Mouse (Mus musculus): ENCODE results near the gene Adgrg5. TPM values are rescaled to one million over a fixed set of nuclear protein-coding genes. Genes with fewer than 3 reads are reported as not detected.

Adgrg5 gene
- polyA plus RNA-seq, 1 experiment from 2014 or later = 0.11 TPM

- Histone ChIP-seq H3K9ac (replicated peaks; ENCODE audit: low read depth, low read length) (no peak overlapping the region), H3K36me3 (ENCODE audit: control insufficient read depth, insufficient read depth, low read length) (no peaks in the 10 kb centered on the region), H3K4me3 (ENCODE audit: low read depth, low read length) (no peak overlapping the region), H3K4me1 (ENCODE audit: control insufficient read depth, insufficient read depth, low read length) (no peaks in the 10 kb centered on the region), H3K27me3 (ENCODE audit: control insufficient read depth, insufficient read depth, low read length) (no peaks in the 10 kb centered on the region), H3K4me2 (ENCODE audit: low read depth, low read length) (no peak overlapping the region), H3K27ac (ENCODE audit: low read depth, low read length) (no peak overlapping the region), H3K9me3 (ENCODE audit: control insufficient read depth, low read length) (no peaks in the 10 kb centered on the region)
- ATAC-seq (ENCODE audit: low read depth) = peak; percentile 35; the same call in 1 of the 2 replicates
- WGBS = 13% methylated on average over 11 of the region's 11 CpGs
These were observed 24.2 kb upstream of the Adgrg5 start for GRCm38 (mm10) chr8:94899262-94899661.

GRCm38 (mm10) chr8:94900617-94901016 is 22.9 kb upstream of the Adgrg5 start:
- ATAC-seq (ENCODE audit: low read depth) = no peak
- Histone ChIP-seq H3K36me3 (ENCODE audit: control insufficient read depth, insufficient read depth, low read length) (no peaks in the 10 kb centered on the region), H3K9me3 (ENCODE audit: control insufficient read depth, low read length) (no peaks in the 10 kb centered on the region), H3K4me1 (ENCODE audit: control insufficient read depth, insufficient read depth, low read length) (no peaks in the 10 kb centered on the region), H3K27ac (ENCODE audit: low read depth, low read length) (no peak overlapping the region), H3K4me3 (ENCODE audit: low read depth, low read length) (no peak overlapping the region), H3K4me2 (ENCODE audit: low read depth, low read length) (no peak overlapping the region), H3K9ac (replicated peaks; ENCODE audit: low read depth, low read length) (no peak overlapping the region), H3K27me3 (ENCODE audit: control insufficient read depth, insufficient read depth, low read length) (no peaks in the 10 kb centered on the region)
- WGBS = 23% methylated on average over 6 of the region's 6 CpGs

DNA sequence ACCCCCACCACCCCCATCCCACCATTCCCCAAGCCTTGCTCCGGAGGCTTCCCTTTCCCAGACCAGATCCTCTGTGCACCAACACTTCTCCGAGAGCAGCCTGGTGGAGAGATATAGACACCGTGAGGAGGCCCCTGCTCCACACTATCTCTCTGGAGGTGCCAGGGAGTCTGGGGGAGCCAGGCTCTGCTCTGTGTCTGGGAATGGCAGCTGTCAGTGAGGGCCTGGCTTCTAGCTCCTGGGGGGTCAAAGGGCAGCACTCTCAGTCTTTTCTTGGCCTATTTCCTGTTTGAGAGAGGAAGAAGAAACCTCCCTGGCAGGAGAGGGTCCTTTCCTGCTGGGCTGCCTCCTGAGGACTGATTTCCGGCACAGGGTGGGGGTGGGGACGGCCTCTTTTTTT is 22.5 kb upstream of the Adgrg5 start:
- WGBS = 29% methylated on average over 5 of the region's 5 CpGs
- Histone ChIP-seq H3K27ac (ENCODE audit: low read depth, low read length) (no peak overlapping the region), H3K4me3 (ENCODE audit: low read depth, low read length) (no peak overlapping the region), H3K9ac (replicated peaks; ENCODE audit: low read depth, low read length) (no peak overlapping the region), H3K36me3 (ENCODE audit: control insufficient read depth, insufficient read depth, low read length) (no peaks in the 10 kb centered on the region), H3K9me3 (ENCODE audit: control insufficient read depth, low read length) (no peaks in the 10 kb centered on the region), H3K4me2 (ENCODE audit: low read depth, low read length) (no peak overlapping the region), H3K27me3 (ENCODE audit: control insufficient read depth, insufficient read depth, low read length) (no peaks in the 10 kb centered on the region), H3K4me1 (ENCODE audit: control insufficient read depth, insufficient read depth, low read length) (no peaks in the 10 kb centered on the region)
- no peak for ATAC-seq (ENCODE audit: low read depth)

GRCm38 (mm10) chr8:94903709-94904108 is 19.8 kb upstream of the Adgrg5 start:
- no peak overlapping the region for H3K4me2 ChIP-seq (ENCODE audit: low read depth, low read length)
- H3K36me3 ChIP-seq (ENCODE audit: control insufficient read depth, insufficient read depth, low read length) = no peaks in the 10 kb centered on the region
- WGBS = 22% methylated on average over 12 of the region's 12 CpGs
- H3K27me3 ChIP-seq (ENCODE audit: control insufficient read depth, insufficient read depth, low read length) = no peaks in the 10 kb centered on the region
- H3K9me3 ChIP-seq (ENCODE audit: control insufficient read depth, low read length) = no peaks in the 10 kb centered on the region
- no peak overlapping the region for H3K27ac ChIP-seq (ENCODE audit: low read depth, low read length)
- peak; percentile 34 for ATAC-seq (ENCODE audit: low read depth)
- no peak overlapping the region for H3K9ac ChIP-seq (replicated peaks; ENCODE audit: low read depth, low read length)
- H3K4me3 ChIP-seq (ENCODE audit: low read depth, low read length) = no peak overlapping the region
- H3K4me1 ChIP-seq (ENCODE audit: control insufficient read depth, insufficient read depth, low read length) = no peaks in the 10 kb centered on the region

- Histone ChIP-seq H3K4me2 (ENCODE audit: low read depth, low read length) (no peak overlapping the region), H3K9me3 (ENCODE audit: control insufficient read depth, low read length) (no peaks in the 10 kb centered on the region), H3K4me1 (ENCODE audit: control insufficient read depth, insufficient read depth, low read length) (no peaks in the 10 kb centered on the region), H3K27ac (ENCODE audit: low read depth, low read length) (no peak overlapping the region; the same call in 1 of the 2 replicates), H3K27me3 (ENCODE audit: control insufficient read depth, insufficient read depth, low read length) (no peaks in the 10 kb centered on the region), H3K9ac (replicated peaks; ENCODE audit: low read depth, low read length) (no peak overlapping the region), H3K36me3 (ENCODE audit: control insufficient read depth, insufficient read depth, low read length) (no peaks in the 10 kb centered on the region), H3K4me3 (ENCODE audit: low read depth, low read length) (no peak overlapping the region)
- WGBS = 71% methylated on average over 12 of the region's 12 CpGs
- peak; percentile 52; the same call in 1 of the 2 replicates for ATAC-seq (ENCODE audit: low read depth)
These were observed 18.9 kb upstream of the Adgrg5 start for GRCm38 (mm10) chr8:94904450-94905175.

- Histone ChIP-seq H3K9ac (replicated peaks; ENCODE audit: low read depth, low read length) (no peak overlapping the region; the same call in 1 of the 2 replicates), H3K36me3 (ENCODE audit: control insufficient read depth, insufficient read depth, low read length) (no peaks in the 10 kb centered on the region)
- WGBS = 87% methylated on average over 17 of the region's 18 CpGs
These were observed 15.7 kb upstream of the Adgrg5 start for GRCm38 (mm10) chr8:94907591-94908300.

DNA sequence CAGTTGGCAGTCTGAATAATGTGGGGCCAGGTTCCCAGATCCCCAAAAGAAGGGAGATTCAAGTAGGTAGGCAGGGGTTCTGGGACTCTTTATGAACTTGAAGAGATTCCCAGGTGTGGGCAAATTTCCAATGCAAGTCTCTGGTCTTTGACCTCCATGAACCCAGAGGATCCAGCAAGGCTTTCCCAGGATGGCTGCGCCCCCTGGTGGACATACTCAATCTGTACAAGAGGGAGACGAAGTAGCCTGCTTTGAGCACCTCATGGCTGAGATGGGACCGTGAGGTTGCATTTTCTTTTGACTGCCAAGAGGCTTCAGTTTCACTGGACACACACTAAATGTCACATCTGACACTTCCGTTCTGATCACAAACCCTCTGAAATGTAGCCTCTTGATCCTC is 14.6 kb upstream of the Adgrg5 start:
- WGBS = 10% methylated on average over 4 of the region's 4 CpGs
- ATAC-seq (ENCODE audit: low read depth) = no peak

More at GRCm38 (mm10) chr8:94907591-94908300, 15.7 kb upstream of the Adgrg5 start:
- H3K4me3 ChIP-seq (ENCODE audit: low read depth, low read length) = no peak overlapping the region
- H3K27me3 ChIP-seq (ENCODE audit: control insufficient read depth, insufficient read depth, low read length) = peaks cover under 1% of the 10 kb centered on the region; the same call in 1 of the 2 replicates
- H3K4me1 ChIP-seq (ENCODE audit: control insufficient read depth, insufficient read depth, low read length) = peaks cover under 1% of the 10 kb centered on the region; the same call in 1 of the 2 replicates
- no peak overlapping the region for H3K27ac ChIP-seq (ENCODE audit: low read depth, low read length)
- no peak for ATAC-seq (ENCODE audit: low read depth)
- no peaks in the 10 kb centered on the region for H3K9me3 ChIP-seq (ENCODE audit: control insufficient read depth, low read length)
- H3K4me2 ChIP-seq (ENCODE audit: low read depth, low read length) = no peak overlapping the region

DNA sequence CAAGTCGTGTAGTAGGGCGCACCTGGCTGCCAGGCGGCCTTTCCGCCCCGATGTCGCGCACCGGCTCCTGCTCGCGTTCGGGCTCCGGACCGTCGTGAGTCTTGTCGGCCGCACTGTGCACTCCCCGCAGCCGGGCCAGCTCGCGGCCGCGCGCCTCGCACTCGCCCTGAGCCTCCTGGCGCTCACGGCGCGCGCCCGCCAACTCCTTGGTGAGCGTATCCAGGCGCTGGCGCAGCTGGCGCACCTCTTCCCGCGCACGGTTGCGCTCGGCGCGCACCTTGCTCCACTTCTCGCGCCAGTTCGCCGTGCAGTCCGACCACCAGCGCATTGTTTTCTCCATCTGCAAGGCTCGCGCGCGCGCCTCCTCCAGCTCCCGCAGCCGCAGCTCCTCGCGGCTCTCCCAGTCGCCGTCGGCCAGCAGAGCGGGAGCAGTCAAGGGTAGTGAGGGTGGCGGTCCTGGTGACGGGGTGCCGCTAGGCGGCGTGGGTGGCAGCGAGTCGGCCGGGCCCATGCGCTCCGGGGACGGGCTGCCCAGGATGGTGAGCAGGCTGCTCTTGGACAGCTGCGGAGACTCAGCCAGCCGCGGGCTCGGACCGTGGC is 10.3 kb upstream of the Adgrg5 start:
- Histone ChIP-seq H3K27me3 (ENCODE audit: control insufficient read depth, insufficient read depth, low read length) (peaks cover 4% of the 10 kb centered on the region; the same call in 1 of the 2 replicates), H3K9me3 (ENCODE audit: control insufficient read depth, low read length) (no peaks in the 10 kb centered on the region)
- WGBS = 4% methylated on average over 76 of the region's 77 CpGs

More for the DNA sequence above, 14.6 kb upstream of the Adgrg5 start:
- H3K9ac ChIP-seq (replicated peaks; ENCODE audit: low read depth, low read length) = no peak overlapping the region
- no peak overlapping the region for H3K27ac ChIP-seq (ENCODE audit: low read depth, low read length)
- no peaks in the 10 kb centered on the region for H3K9me3 ChIP-seq (ENCODE audit: control insufficient read depth, low read length)
- peaks cover 6% of the 10 kb centered on the region; the same call in 1 of the 2 replicates for H3K4me1 ChIP-seq (ENCODE audit: control insufficient read depth, insufficient read depth, low read length)
- no peaks in the 10 kb centered on the region for H3K36me3 ChIP-seq (ENCODE audit: control insufficient read depth, insufficient read depth, low read length)
- H3K27me3 ChIP-seq (ENCODE audit: control insufficient read depth, insufficient read depth, low read length) = peaks cover 4% of the 10 kb centered on the region; the same call in 1 of the 2 replicates
- no peak overlapping the region for H3K4me2 ChIP-seq (ENCODE audit: low read depth, low read length)
- no peak overlapping the region for H3K4me3 ChIP-seq (ENCODE audit: low read depth, low read length)

More for the DNA sequence above, 10.3 kb upstream of the Adgrg5 start:
- peak; percentile 73; the same call in 1 of the 2 replicates for ATAC-seq (ENCODE audit: low read depth)
- H3K4me1 ChIP-seq (ENCODE audit: control insufficient read depth, insufficient read depth, low read length) = peaks cover 25% of the 10 kb centered on the region
- no peak overlapping the region for H3K27ac ChIP-seq (ENCODE audit: low read depth, low read length)
- no peaks in the 10 kb centered on the region for H3K36me3 ChIP-seq (ENCODE audit: control insufficient read depth, insufficient read depth, low read length)
- H3K4me2 ChIP-seq (ENCODE audit: low read depth, low read length) = peak overlapping the region; percentile 75
- peak overlapping the region; percentile 44 for H3K4me3 ChIP-seq (ENCODE audit: low read depth, low read length)
- H3K9ac ChIP-seq (replicated peaks; ENCODE audit: low read depth, low read length) = peak overlapping the region; percentile 34

Data from neural tube, embryonic 14.5 days (tissue).